Mouse (Mus musculus) A20 (cell line): ENCODE data around the gene Hrh3.

Experiments used
- DNase-seq: peaks from one replicate; pipeline ENCODE4 v3.0.0-alpha.2; 2011; ENCODE audit warnings: low read depth, low spot score

Gene Hrh3

DNA sequence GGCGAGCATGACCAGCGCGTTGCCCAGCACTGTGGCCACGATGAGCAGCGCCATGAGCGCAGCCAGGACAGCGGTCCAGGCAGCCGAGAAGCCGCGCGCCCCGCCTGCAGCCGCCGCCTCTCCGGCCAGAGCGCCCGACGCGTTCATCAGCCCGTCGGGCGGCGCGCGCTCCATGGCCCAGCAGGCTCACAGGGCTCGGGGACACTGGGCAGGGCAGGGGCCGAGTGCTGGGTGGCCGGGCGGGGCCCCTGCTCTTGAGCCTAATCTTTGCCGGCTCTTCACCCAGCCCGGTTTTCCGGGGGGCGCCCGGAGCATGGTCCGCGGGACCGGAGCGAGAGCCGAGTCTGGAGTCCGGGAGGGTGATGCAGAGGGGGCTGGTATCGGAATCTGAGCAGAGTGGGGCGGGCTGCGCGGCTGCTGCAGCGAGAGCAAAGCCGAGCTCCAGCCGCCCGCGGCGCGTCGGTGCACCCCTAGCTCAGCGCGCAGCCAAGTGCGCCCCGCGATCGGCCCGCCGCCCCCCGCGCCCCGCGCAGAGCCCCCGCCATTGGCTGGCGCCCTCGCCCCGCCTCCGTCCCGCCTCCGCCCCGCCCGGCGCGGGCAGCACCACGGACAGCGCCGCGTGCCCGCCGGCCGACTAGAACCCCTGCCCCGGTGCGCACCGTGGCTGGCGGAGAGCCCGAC, at the start of gene Hrh3:
Gene Hrh3 (minus strand): TSS at position 511 of the 681 bp plus-strand sequence.
- DNase-seq = peak; percentile 35

GRCm38 (mm10) chr2:180148551-180148950, 44.3 kb upstream of the Hrh3 start:
- no peak for DNase-seq

- DNase-seq = no peak
Measured at GRCm38 (mm10) chr2:180147379-180147778, 43.1 kb upstream of the Hrh3 start.

- DNase-seq = no peak
Measured at GRCm38 (mm10) chr2:180146091-180146490, 41.8 kb upstream of the Hrh3 start.

- DNase-seq = no peak
Measured at GRCm38 (mm10) chr2:180135414-180135813, 31.1 kb upstream of the Hrh3 start.

DNA sequence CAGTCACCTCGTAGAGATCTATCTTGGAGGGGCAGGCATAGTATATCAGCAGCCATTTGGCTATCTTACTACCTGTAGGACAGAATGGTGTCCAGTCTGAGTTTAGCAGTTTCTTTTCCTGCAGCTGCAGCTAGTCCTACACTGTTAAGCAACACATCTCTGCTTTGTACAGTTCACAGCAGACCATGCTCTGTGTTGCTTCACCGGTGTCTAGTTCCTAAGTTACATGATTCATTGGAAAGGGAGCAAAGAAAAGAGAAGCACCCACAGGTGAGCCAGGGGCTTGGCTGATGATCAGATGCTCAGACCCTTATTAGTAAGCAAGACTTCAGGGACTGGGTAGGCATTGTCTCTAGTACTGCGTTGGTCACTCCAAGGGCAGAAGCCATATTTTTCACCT, 29.6 kb upstream of the Hrh3 start:
- DNase-seq = no peak

DNA sequence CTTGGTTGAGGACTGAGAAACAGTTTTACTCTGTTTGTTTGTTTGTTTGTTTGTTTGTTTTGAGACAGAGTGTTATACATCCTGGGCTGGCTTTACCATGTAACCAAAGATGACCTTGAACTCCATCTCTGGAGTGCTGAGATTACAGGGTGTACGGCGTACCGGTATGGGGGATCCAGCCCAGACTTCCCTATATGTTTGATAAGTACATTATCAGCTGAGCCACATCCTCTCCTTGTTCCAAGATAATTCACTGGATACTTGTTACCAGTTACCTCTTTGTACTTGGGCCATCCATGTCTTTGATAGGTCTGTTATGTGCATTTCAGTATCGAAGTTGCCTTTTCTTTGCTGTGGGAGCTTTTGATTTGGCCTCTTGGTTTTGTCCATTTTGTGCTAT, 28.9 kb upstream of the Hrh3 start:
- no peak for DNase-seq

GRCm38 (mm10) chr2:180127675-180128074, 23.4 kb upstream of the Hrh3 start:
- DNase-seq = no peak

DNA sequence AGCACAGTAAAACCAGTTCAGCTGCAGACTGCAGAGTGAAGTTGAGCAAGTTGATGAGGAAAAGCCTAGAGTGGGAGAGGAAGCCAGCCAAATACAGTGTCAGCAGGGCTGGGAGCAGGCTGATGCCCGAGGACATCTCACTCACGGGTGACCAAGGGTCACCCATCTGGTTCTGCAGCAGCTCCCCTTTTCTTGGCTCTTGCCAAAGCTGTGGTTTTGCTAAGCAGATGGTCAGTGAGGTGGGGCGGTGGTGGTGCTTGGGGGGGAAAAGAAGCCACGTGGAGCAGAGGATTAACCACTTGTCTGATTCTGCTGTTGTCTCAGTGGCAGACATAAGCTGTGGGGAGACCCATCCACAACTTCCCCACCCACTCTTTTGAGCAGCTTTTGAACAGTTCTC, 21.9 kb upstream of the Hrh3 start:
- DNase-seq = no peak

GRCm38 (mm10) chr2:180124192-180124591, 19.9 kb upstream of the Hrh3 start:
- peak; percentile 43 for DNase-seq

DNA sequence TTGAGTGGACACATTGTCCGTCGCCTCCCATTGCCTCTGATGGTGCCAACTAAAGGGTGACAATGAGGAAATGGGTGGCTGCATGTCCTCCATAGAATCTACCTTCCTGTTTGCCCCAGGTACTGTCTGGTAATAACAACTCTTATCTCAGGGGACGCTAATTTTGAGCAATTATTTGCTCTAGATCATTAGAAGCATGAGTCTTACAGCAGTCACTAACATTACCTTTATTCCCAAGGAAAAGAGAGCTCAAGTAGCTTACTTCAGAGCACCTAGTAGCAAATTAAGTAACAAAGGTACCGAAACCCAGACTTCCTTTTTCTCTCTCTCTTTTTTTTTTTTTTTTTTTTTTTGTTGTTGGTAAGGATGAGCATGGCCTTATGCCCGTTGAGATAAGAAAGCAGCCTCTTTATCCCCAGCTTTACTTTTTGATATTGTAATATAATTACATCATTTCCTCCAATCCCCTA, 16.0 kb upstream of the Hrh3 start:
- peak; percentile 77 for DNase-seq

DNA sequence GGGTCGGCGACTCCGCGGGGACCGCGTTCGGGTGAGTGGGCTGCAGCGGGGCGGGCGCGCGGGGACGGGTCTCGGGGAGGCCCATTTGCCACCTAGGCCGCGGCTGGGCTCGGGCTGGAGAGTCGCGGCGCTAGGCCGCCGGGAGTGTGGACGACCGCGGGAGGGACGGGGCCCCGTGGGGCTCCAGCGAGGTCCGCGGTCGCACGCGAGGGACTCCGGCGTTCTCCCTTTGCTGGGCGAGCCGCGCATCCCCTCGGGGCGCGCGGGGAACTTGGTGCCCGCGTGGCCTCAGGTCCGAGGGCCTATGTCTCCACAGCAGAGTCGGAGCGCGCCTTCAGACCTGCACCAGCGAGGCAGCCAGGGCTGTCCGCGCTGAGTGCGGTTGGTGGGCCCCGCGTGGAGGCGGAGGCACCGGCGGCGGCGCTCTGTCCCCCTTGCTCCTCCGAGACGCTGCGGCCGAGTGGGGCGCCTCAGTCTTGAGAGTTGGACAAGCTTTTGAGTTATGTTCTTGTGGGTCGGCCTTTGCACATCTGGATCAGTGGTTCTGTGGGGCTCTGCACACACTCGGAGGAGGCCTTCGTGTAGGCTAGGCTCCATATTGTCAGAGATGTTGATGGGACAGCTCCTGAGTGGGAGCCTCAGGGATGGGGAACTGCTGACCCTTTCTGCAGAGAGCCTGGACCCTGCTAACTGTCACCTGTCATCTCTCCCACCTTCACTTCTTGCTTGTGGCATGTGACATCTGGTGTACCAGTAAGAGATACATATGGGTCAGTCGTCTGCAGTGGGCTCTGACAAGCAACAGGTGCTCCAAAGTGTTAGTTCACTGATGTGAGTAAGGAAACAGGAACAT, 15.4 kb upstream of the Hrh3 start:
- DNase-seq = peak; percentile 77

DNA sequence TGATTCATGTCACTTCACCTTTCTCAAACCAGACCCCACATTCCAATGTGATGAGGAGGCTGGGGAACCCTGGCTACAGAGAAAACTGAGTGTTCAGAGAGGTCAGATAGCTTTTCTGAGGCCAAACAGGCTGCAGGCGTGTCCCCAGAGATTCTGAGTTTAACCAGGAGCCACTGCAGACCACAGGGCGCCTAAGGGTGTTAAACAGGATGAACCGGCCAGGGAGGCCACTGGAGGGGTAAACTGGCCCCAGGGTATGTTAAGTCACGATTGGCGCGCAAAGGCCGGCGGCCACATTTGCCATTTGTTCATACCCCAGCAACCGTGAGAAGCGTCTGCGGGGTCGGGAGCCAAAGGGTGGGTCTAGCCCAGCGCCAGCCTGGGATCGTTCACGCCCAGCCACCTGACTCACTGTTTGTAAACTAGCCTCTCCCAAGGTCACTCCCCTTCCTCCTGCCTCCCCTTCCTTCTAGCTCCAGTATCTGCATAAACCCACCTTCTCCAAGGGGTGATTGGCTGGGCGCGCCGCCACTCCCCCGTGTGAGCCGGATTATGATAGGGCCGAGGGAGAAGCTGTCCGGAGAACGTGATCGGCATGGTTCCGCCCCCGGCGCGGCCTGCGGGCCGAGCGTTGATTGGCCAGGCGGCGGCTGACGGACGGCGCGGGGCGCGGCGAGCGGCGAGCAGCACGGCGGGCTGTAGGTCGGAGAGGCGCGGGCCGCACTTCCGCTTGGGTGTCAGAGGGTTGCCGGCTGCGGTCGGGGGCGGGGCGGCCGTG, 14.6 kb upstream of the Hrh3 start, which contains the start of gene Osbpl2:
Gene Osbpl2 (plus strand): TSS at position 646 of the 778 bp plus-strand sequence.
- DNase-seq = peak; percentile 99

DNA sequence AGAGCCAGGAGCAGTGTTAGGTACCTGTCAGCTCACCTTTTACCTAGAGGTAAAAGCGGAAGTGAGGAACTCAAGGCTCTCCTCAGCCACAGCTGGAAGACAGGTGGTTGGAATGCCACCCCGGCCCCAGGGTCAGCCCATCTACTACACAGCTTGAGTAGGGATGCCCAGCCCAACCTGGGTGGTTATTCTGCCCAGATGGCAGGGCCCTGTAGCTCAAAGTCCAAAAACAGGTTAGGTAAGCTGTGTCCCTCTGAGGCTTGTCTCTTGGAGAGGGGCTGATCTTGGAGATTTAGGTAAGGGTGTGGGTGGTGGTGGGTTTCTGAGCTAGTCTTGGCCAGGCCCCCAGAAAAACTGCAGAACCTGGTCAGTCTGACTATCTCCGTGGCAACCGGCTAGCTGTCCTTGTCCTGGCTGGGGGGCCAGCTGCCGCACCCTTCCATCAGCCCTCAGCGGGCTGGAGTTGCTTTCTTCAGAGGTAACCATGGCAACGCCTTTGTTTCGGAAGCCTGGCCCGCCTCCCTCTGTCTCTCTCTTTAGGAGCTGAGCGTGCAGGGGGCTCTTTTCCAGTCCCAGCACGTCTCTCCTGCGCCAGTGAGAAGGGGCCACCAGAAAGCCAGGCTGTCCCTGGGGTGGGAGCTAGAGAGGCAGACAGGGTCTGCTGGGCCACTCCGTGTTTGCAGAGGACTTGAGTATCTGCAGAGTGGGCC, 13.4 kb upstream of the Hrh3 start:
- no peak for DNase-seq

GRCm38 (mm10) chr2:180116741-180117484, 12.6 kb upstream of the Hrh3 start:
- no peak for DNase-seq

DNA sequence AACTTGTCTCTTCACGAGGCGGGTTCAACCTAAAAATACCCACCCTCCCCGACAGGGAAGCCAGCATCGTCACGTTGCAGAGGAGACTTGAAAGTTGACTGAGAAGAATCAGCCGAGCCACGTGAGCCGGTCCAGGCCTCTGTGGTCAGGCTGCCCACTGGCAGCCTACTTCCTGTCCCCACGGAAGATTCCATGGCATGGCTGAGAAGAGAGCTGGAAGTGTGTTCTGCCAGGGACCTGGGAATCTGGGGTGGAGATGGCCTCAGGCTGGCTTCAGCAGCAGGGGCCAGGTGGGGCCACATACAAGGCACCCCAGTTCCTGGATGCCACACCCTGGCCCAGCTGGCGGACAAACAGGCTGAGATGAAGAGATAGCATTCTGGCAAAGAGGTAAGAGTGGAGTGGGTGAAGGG, 11.8 kb upstream of the Hrh3 start:
- no peak for DNase-seq

- no peak for DNase-seq
Measured at GRCm38 (mm10) chr2:180115279-180115678, 11.0 kb upstream of the Hrh3 start.

DNA sequence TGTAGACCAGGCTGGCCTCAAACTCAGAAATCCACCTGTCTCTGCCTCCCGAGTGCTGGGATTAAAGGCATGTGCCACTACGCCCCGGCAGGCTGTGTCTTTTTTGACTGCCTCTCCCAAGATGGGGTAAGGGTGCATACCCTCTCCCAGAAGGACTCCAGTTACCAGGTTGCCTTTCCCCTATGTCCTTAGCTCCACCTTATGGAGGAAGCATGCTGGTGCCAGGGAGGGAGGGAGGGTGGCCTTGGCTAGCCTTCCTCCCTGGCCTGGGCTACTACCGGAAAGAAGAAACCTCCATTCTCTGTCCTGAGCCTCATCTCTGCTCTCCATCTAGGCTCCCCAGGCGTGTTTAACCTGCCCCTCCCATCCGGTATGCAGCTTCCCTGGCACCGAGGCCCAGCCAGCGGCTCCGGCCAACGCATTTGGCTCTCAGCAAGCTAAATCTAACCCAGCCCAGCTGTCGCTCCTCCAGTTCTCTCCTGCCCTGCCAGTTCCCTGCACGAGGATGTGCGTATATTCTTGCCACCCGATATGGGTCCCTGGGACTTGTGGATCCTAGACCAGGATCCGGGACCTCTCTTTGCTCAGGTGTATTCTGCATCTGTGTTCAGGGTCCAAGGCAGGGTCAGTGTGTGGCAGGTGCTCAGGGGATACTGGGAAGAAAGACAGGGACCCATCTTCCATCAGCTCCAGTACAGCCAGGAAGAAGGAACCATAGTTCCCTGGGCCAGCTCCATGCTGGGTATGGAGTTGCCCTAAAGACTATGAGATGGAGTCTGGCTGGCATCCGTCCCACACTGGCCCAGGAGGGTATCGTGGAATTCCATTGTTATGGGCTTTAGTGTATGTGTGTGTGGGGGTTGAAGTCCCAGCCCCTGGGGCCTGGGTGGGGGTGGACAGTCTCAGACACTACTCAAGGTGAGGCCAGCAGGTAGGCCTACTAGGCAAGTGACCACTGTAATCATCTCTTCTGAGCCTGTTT, 9.9 kb upstream of the Hrh3 start:
- DNase-seq = no peak

DNA sequence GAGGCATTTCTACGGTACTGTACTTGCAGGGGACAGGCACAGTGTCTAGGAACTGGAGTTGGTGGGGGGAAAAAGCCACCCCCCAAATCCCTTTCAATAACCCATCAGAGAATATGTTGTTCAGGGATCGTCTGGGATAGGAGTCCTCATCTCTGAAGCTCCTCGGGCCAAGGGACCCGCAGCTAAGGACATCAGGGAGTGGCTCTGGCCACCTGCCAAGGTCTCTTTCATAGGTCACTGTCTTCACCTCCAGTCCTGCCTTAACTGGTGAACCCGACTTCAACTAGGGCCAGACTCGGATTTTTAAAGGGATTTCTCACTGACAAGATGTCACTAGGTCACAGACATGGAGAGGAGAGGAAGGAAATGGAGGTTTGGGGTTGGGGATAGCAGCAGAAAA, 4.0 kb upstream of the Hrh3 start:
- no peak for DNase-seq
